Mouse (Mus musculus): Measurements from ENCODE around the gene Irf8.

The Irf8 gene

GRCm38 (mm10) chr8:120735770-120736481 lies at the start of gene Irf8:
Gene Irf8 (plus strand): TSS chr8:120736358.
- no peak for DNase-seq (ENCODE audit: extremely low read depth, insufficient read length, low spot score)

- no peak for DNase-seq (ENCODE audit: extremely low read depth, insufficient read length, low spot score)
Observed at GRCm38 (mm10) chr8:120686576-120686975, 49.6 kb upstream of the Irf8 start.

GRCm38 (mm10) chr8:120687786-120688185 lies 48.4 kb upstream of the Irf8 start:
- DNase-seq (ENCODE audit: extremely low read depth, insufficient read length, low spot score) = no peak

GRCm38 (mm10) chr8:120688511-120688910 lies 47.6 kb upstream of the Irf8 start:
- no peak for DNase-seq (ENCODE audit: extremely low read depth, insufficient read length, low spot score)

GRCm38 (mm10) chr8:120692934-120693333 lies 43.2 kb upstream of the Irf8 start:
- no peak for DNase-seq (ENCODE audit: extremely low read depth, insufficient read length, low spot score)

DNA sequence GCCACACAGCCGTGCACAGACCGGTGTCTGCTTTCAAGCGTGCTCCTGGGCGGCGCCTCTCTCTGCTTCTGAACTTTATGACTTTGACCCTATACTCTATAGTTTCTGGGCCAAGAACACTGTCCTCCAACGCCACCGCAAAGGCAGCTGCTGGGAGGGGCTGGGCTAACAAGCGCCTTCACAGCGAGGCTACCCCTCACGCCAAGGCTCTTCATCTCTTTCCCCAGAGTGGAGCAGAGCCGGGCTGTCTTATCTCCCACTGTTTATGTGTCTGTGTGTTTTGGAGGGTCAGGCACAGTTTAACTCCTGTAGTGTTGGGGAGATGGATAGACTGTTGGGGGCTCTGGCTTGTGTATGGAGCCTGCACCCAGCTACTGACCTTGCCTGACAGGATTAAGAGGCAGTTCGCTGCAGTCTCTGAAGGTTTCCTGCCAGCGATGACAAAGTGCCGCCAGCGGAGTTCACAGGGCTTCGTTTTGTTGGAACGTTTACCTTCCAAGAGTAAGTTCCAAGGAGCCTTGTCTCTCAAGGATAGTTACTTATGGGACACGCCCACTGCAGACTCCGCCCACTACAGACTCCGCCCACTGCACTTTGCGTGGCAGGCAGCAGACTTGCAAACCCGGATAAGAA lies 42.2 kb upstream of the Irf8 start:
- no peak for DNase-seq (ENCODE audit: extremely low read depth, insufficient read length, low spot score)

DNA sequence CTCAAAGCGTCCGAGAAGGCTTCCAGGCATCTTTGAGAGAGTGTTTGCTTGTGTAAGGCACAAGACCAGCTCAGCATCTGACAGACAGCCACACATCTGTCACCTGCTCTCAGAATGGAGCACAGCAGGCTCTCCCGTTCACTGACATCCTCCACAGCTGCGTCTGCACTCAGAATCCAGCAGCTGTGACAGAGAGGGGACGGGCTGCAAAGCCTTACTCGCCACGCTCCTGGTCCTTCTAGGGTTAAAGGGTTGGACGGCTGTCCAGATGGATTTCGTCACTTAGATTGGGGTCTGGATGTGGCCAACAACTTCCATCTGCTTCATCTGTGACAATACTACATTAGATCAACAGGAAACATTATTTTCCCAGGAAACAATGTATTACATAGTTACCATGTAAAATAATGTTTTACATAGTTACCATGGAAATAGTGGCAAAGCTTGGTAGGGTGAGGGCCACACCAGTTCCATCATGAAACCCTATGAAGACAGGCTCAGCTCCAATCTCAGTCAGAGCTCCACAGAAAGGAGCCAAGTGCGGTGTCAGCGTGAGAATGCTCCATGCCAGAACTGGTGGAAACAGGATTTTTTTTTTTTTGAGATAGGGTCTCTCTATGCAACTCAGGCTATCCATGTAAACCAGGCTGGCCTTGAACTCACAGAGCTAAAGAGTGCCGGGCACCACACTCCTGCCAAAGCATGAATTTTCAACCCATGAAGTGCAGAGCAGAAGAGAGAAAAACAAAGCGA lies 39.6 kb upstream of the Irf8 start:
- no peak for DNase-seq (ENCODE audit: extremely low read depth, insufficient read length, low spot score)

GRCm38 (mm10) chr8:120697154-120697978 lies 38.8 kb upstream of the Irf8 start:
- DNase-seq (ENCODE audit: extremely low read depth, insufficient read length, low spot score) = no peak

DNA sequence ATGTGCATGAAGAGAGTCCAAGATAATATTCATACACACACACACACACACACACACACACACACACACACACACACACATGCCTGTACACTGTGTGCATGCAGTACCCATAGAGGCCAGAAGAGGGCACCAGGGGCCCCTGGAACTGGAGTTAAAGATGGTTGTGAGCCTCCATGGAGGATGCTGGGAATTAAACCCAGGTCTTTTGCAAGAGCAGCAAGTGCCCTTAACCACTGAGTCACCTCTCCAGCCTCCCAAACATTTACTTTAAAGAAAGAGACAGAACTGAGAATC lies 38.2 kb upstream of the Irf8 start:
- DNase-seq (ENCODE audit: extremely low read depth, insufficient read length, low spot score) = no peak

GRCm38 (mm10) chr8:120698426-120698825 lies 37.7 kb upstream of the Irf8 start:
- no peak for DNase-seq (ENCODE audit: extremely low read depth, insufficient read length, low spot score)

GRCm38 (mm10) chr8:120699079-120699478 lies 37.1 kb upstream of the Irf8 start:
- DNase-seq (ENCODE audit: extremely low read depth, insufficient read length, low spot score) = no peak

GRCm38 (mm10) chr8:120699565-120699964 lies 36.6 kb upstream of the Irf8 start:
- no peak for DNase-seq (ENCODE audit: extremely low read depth, insufficient read length, low spot score)

- no peak for DNase-seq (ENCODE audit: extremely low read depth, insufficient read length, low spot score)
Observed at GRCm38 (mm10) chr8:120700053-120700452, 36.1 kb upstream of the Irf8 start.

- DNase-seq (ENCODE audit: extremely low read depth, insufficient read length, low spot score) = no peak
Observed at GRCm38 (mm10) chr8:120701758-120702465, 34.2 kb upstream of the Irf8 start.

DNA sequence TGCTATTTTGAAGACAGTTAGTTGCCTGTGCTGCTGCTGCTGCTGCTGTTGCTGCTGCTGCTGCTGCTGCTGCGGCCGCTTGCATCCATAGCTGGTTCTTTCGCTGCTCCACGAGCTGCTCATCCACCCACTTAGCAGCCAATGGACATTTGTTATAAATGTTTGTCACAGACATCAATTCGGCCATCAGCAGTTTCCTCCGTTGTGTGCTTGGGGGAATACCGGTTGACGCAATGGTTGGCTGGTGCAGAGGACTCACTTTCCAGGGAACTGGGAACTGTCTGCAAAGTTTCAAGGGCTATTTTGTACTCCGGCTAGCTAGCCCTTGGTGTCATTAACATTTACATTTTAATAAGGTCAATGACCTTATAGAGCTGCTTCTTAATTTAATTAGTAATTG lies 32.0 kb upstream of the Irf8 start:
- DNase-seq (ENCODE audit: extremely low read depth, insufficient read length, low spot score) = no peak

GRCm38 (mm10) chr8:120705163-120705562 lies 31.0 kb upstream of the Irf8 start:
- no peak for DNase-seq (ENCODE audit: extremely low read depth, insufficient read length, low spot score)

- no peak for DNase-seq (ENCODE audit: extremely low read depth, insufficient read length, low spot score)
Observed at GRCm38 (mm10) chr8:120706193-120706592, 30.0 kb upstream of the Irf8 start.

DNA sequence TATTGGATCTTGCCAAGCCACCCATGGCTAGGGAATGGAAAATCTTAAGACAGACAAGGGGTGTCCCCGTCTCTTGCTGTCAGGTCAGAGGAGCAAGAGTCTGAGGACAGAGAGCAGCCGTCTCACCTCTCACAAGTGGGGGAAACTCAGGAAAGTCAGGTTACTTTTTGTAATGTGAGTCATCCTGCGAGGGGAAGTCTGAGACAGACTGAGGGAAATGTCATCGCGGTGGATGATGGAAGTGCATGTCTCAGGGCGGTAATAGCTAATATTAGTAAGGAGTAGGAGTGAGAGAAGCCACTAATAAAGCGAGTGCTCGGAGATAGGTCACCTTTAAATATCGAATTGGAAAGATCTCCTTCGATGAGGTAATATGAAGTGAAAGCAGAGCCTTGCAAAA lies 27.0 kb upstream of the Irf8 start:
- no peak for DNase-seq (ENCODE audit: extremely low read depth, insufficient read length, low spot score)

GRCm38 (mm10) chr8:120715200-120715599 lies 21.0 kb upstream of the Irf8 start:
- DNase-seq (ENCODE audit: extremely low read depth, insufficient read length, low spot score) = no peak

- DNase-seq (ENCODE audit: extremely low read depth, insufficient read length, low spot score) = peak; percentile 19
Observed at GRCm38 (mm10) chr8:120715996-120716680, 20.0 kb upstream of the Irf8 start.
